In genomic region chr14:11874266-11874665, GRCm38 (mm10) we compare ENCODE assay signal across 17 mouse cellular contexts.
"Had no signal": no experiment of that assay in that cellular context is flagged by ENCODE, and none has a peak within 500 bp of the region (broad histone marks: within the 10 kb centered on the region; RNA-seq: fewer than 3 reads in every experiment).

No protein-coding gene starts in this region.

- H3K27ac ChIP-seq: lung, embryonic 15.5 days; macrophage; neural tube, embryonic 12.5 days; stomach, embryonic 15.5 days; stomach, postnatal 0 days had no signal

- H3K36me3 ChIP-seq: lung, embryonic 15.5 days; midbrain, embryonic 13.5 days; midbrain, embryonic 15.5 days; neural tube, embryonic 12.5 days; stomach, embryonic 15.5 days had no signal

- H3K27me3 ChIP-seq: lung, embryonic 15.5 days; megakaryocyte, embryonic 14.5 days; midbrain, embryonic 13.5 days; midbrain, embryonic 15.5 days; neural tube, embryonic 12.5 days; stomach, embryonic 15.5 days had no signal

- H3K4me1 ChIP-seq: megakaryocyte, embryonic 14.5 days; stomach, embryonic 15.5 days had no signal

- H3K4me3 ChIP-seq: lung, embryonic 15.5 days; megakaryocyte, embryonic 14.5 days; midbrain, embryonic 13.5 days; midbrain, embryonic 15.5 days; neural tube, embryonic 12.5 days; stomach, embryonic 15.5 days had no signal

- H3K9me3 ChIP-seq: lung, embryonic 15.5 days; midbrain, embryonic 13.5 days; midbrain, embryonic 15.5 days; neural tube, embryonic 12.5 days; stomach, embryonic 15.5 days had no signal

- H3K9ac ChIP-seq: lung, embryonic 15.5 days; midbrain, embryonic 13.5 days; midbrain, embryonic 15.5 days; neural tube, embryonic 12.5 days; stomach, embryonic 15.5 days had no signal

- ATAC-seq: lung, postnatal 0 days; midbrain, embryonic 15.5 days had no signal

- H3K4me2 ChIP-seq: lung, embryonic 15.5 days; midbrain, embryonic 11.5 days; midbrain, embryonic 13.5 days; midbrain, embryonic 15.5 days; neural tube, embryonic 12.5 days; stomach, embryonic 15.5 days had no signal

- DNase-seq: lung, adult 2 months; lung, postnatal 14 days; lung, postnatal 36 days; right cerebral cortex, postnatal 14 days; thymus, adult 2 months; thymus, postnatal 25 days; thymus, postnatal 4 days had no signal
